Mouse (Mus musculus): ENCODE measurements around the gene Slc10a1. TPM values are rescaled to one million over a fixed set of nuclear protein-coding genes. Genes with fewer than 3 reads are reported as not detected.

The Slc10a1 gene
- not detected for total RNA-seq (2021)

- DNase-seq (ENCODE audit: extremely low spot score in 1 of 2, low spot score in 1 of 2): no peak
Observed at GRCm38 (mm10) chr12:80968605-80969004, at the start of gene Slc10a1. Gene Slc10a1 (minus strand): TSS chr12:80968705.

GRCm38 (mm10) chr12:81017624-81018023 is 49.1 kb upstream of the Slc10a1 start:
- no peak for DNase-seq (ENCODE audit: extremely low spot score in 1 of 2, low spot score in 1 of 2)

- DNase-seq (ENCODE audit: extremely low spot score in 1 of 2, low spot score in 1 of 2): no peak
Observed at GRCm38 (mm10) chr12:81013496-81013895, 45.0 kb upstream of the Slc10a1 start.

GRCm38 (mm10) chr12:81011994-81012393 is 43.5 kb upstream of the Slc10a1 start:
- DNase-seq (ENCODE audit: extremely low spot score in 1 of 2, low spot score in 1 of 2): no peak

- DNase-seq (ENCODE audit: extremely low spot score in 1 of 2, low spot score in 1 of 2): no peak
Observed at GRCm38 (mm10) chr12:81009813-81010212, 41.3 kb upstream of the Slc10a1 start.

GRCm38 (mm10) chr12:81002841-81003635 is 34.5 kb upstream of the Slc10a1 start:
- no peak for DNase-seq (ENCODE audit: extremely low spot score in 1 of 2, low spot score in 1 of 2)

- DNase-seq (ENCODE audit: extremely low spot score in 1 of 2, low spot score in 1 of 2): no peak
Observed at GRCm38 (mm10) chr12:81000924-81001323, 32.4 kb upstream of the Slc10a1 start.

- no peak for DNase-seq (ENCODE audit: extremely low spot score in 1 of 2, low spot score in 1 of 2)
Observed at GRCm38 (mm10) chr12:80998528-80999221, 30.2 kb upstream of the Slc10a1 start.

GRCm38 (mm10) chr12:80997652-80998051 is 29.1 kb upstream of the Slc10a1 start:
- DNase-seq (ENCODE audit: extremely low spot score in 1 of 2, low spot score in 1 of 2): no peak

- DNase-seq (ENCODE audit: extremely low spot score in 1 of 2, low spot score in 1 of 2): no peak
Observed at GRCm38 (mm10) chr12:80995326-80995725, 26.8 kb upstream of the Slc10a1 start.

- no peak for DNase-seq (ENCODE audit: extremely low spot score in 1 of 2, low spot score in 1 of 2)
Observed at GRCm38 (mm10) chr12:80993773-80994172, 25.3 kb upstream of the Slc10a1 start.

- DNase-seq (ENCODE audit: extremely low spot score in 1 of 2, low spot score in 1 of 2): no peak
Observed at GRCm38 (mm10) chr12:80992540-80993122, 24.1 kb upstream of the Slc10a1 start.

- DNase-seq (ENCODE audit: extremely low spot score in 1 of 2, low spot score in 1 of 2): no peak
Observed at GRCm38 (mm10) chr12:80991806-80992205, 23.3 kb upstream of the Slc10a1 start.

GRCm38 (mm10) chr12:80990901-80991445 is 22.5 kb upstream of the Slc10a1 start:
- no peak for DNase-seq (ENCODE audit: extremely low spot score in 1 of 2, low spot score in 1 of 2)

GRCm38 (mm10) chr12:80988286-80988685 is 19.8 kb upstream of the Slc10a1 start:
- DNase-seq (ENCODE audit: extremely low spot score in 1 of 2, low spot score in 1 of 2): no peak

GRCm38 (mm10) chr12:80986628-80987027 is 18.1 kb upstream of the Slc10a1 start:
- no peak for DNase-seq (ENCODE audit: extremely low spot score in 1 of 2, low spot score in 1 of 2)

GRCm38 (mm10) chr12:80983695-80984094 is 15.2 kb upstream of the Slc10a1 start:
- DNase-seq (ENCODE audit: extremely low spot score in 1 of 2, low spot score in 1 of 2): no peak

GRCm38 (mm10) chr12:80982326-80982725 is 13.8 kb upstream of the Slc10a1 start:
- DNase-seq (ENCODE audit: extremely low spot score in 1 of 2, low spot score in 1 of 2): peak; percentile 84 to 95

- no peak for DNase-seq (ENCODE audit: extremely low spot score in 1 of 2, low spot score in 1 of 2)
Observed at GRCm38 (mm10) chr12:80975939-80976671, 7.6 kb upstream of the Slc10a1 start.

GRCm38 (mm10) chr12:80971756-80972155 is 3.3 kb upstream of the Slc10a1 start:
- DNase-seq (ENCODE audit: extremely low spot score in 1 of 2, low spot score in 1 of 2): no peak

Data from layer of hippocampus, postnatal 25 days (tissue).